Mouse (Mus musculus) embryo, embryonic 10 days (tissue): ENCODE results near the gene Gnb3.

Experiments used
- DNase-seq: peaks from one replicate; pipeline ENCODE4 v3.0.0-alpha.2; 2015; ENCODE audit warnings: low spot score

Gene Gnb3

GRCm38 (mm10) chr6:124803061-124803460, 37.0 kb downstream of the Gnb3 start:
- DNase-seq = no peak

DNA sequence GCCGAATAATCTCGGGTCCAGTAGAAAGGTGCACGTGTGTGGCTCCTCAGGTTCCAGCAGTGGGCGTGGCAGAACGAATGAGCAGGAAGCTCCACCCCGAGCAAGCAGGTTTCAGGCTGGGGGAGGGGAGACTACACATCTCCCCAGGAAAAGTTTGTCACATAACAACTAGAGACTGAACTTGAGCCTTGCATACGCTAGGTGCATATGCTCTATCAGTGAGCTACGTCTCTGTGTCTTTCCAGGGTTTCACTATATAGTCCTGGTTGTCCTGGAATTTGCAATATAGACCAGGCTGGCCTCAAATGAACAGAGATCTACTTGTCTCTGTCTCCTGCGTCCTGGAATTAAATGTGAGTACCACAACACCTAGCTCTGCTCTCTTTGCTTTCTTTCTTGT, 37.7 kb downstream of the Gnb3 start:
- DNase-seq = peak; percentile 40

GRCm38 (mm10) chr6:124796200-124796599, 43.9 kb downstream of the Gnb3 start:
- DNase-seq = no peak

- no peak for DNase-seq
These were observed 44.3 kb downstream of the Gnb3 start for GRCm38 (mm10) chr6:124795781-124796180.

GRCm38 (mm10) chr6:124791911-124792310, 48.2 kb downstream of the Gnb3 start:
- no peak for DNase-seq

DNA sequence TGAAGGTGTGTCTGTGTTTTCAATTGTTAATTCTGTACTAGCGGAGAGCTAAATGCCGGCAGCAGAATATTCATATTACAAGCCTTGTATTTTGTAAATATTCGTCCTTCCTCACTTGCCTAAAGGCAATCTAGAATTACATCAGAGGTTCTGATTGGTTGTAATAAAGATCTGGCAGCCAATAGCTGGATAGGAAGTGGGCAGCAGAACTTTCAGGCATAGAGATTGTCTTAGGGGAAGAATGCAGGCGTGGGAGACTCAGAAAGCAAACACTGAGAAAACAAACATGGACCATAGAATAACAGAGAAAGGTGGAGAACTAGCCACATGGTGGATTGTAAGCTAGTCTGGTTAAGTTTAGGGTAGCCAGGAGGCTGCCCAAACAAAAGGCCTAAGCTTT, 50.0 kb downstream of the Gnb3 start:
- no peak for DNase-seq

- DNase-seq = no peak
These were observed 50.6 kb downstream of the Gnb3 start for GRCm38 (mm10) chr6:124789519-124789918.

DNA sequence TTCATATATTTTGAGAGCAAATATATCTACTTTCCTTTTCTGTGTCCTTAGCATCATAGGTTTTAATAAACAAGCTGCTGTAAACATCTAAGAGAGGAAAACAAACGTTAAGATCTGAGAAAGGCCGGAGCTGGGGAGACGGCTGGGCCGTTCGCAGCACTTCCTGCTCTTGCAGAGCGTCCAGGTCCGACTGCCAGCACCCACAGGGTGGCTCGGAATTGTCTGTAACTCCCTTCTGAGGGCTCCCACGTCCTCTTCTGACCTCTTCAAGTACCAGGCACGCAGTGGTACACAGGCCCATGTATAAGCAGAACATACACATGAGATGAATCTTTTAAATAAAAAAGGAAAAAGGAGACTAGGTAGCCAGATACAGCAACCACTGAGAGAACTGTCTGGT, 52.4 kb downstream of the Gnb3 start:
- no peak for DNase-seq

DNA sequence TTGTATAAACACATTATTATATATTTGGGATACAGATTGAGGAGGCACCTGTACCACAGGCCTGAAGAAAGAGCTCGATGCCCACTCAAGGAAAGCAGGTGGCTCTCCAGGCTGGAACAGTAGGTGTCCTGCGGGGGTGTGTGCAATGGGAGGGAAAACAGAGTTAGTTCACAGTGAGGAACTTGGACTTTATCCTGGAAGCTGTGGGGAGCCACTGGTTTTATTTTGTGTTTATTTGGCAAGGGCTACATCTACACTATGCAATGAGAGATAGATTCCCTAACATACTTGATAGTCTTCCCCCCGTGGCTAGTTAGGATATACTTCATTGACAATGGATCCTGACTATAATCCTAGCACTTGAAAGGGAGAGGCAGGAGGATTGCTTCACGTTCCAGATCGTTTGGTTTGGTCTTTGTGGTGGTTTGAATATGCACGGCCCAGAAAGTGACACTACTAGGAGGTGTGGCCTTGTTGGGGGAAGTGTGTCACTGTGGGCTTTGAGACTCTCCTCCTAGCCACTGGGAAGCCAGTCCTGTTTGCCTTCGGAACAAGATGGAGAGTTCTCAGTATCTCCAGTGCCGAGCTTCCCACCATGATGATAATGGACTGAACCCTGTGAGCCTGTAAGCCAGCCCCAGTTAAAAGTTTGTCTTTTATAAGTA, 53.2 kb downstream of the Gnb3 start:
- no peak for DNase-seq
